Mouse (Mus musculus) yolk sac, embryonic 10.5 days (tissue): ENCODE data around the gene Tmem253.
"Not testable (repeated sequence)": the region's sequence is repeated elsewhere in the genome, so short reads cannot be mapped to it uniquely, and the experiment has no call there.

ENCODE experiments used
- DNase-seq: peaks from one replicate; pipeline ENCODE4 v3.0.0-alpha.2; 2017; ENCODE audit warnings: low spot score

Tmem253 gene

GRCm38 (mm10) chr14:52021568-52022212 lies 6.2 kb downstream of the Tmem253 start:
- DNase-seq = no peak

GRCm38 (mm10) chr14:52022244-52022708 lies 6.8 kb downstream of the Tmem253 start:
- peak; percentile 68 for DNase-seq

GRCm38 (mm10) chr14:52022709-52023459 lies 7.4 kb downstream of the Tmem253 start:
- peak; percentile 92 for DNase-seq

GRCm38 (mm10) chr14:52024133-52024532 lies 8.7 kb downstream of the Tmem253 start:
- DNase-seq = no peak

GRCm38 (mm10) chr14:52026342-52026741 lies 10.9 kb downstream of the Tmem253 start:
- no peak for DNase-seq

- DNase-seq = peak; percentile 52
These were observed 20.5 kb downstream of the Tmem253 start for GRCm38 (mm10) chr14:52035926-52036325.

- peak; percentile 37 for DNase-seq
These were observed 23.9 kb downstream of the Tmem253 start for GRCm38 (mm10) chr14:52039332-52039731.

GRCm38 (mm10) chr14:52042359-52042758 lies 26.9 kb downstream of the Tmem253 start, which contains the start of gene Olfr221:
TSS of gene Olfr221 (minus strand) at chr14:52042459.
- DNase-seq = not testable (repeated sequence)

- no peak for DNase-seq
These were observed 28.0 kb downstream of the Tmem253 start for GRCm38 (mm10) chr14:52043446-52043845.

- no peak for DNase-seq
These were observed 29.6 kb downstream of the Tmem253 start for GRCm38 (mm10) chr14:52044901-52045678.

- DNase-seq = no peak
These were observed 30.6 kb downstream of the Tmem253 start for GRCm38 (mm10) chr14:52045966-52046565.

- DNase-seq = not testable (repeated sequence)
These were observed 37.3 kb downstream of the Tmem253 start for GRCm38 (mm10) chr14:52052720-52053119.

- no peak for DNase-seq
These were observed 44.5 kb downstream of the Tmem253 start for GRCm38 (mm10) chr14:52059982-52060381.

- DNase-seq = no peak
These were observed 45.3 kb downstream of the Tmem253 start for GRCm38 (mm10) chr14:52060800-52061199.

GRCm38 (mm10) chr14:52061798-52062197 lies 46.3 kb downstream of the Tmem253 start:
- no peak for DNase-seq

GRCm38 (mm10) chr14:52066135-52066534 lies 50.7 kb downstream of the Tmem253 start:
- no peak for DNase-seq
